Mouse (Mus musculus) gonadal fat pad, adult 2 months (tissue): ENCODE results near the gene Tubg1. TPM values are rescaled to one million over a fixed set of nuclear protein-coding genes. Genes with fewer than 3 reads are reported as not detected.

Experiments used
- DNase-seq: peaks from one replicate; pipeline ENCODE4 v3.0.0-alpha.2; 2012; ENCODE audit warnings: low read depth
- polyA plus RNA-seq: library from polyadenylated mRNA; depleted of rRNA; stranded (reverse); fragments of >200 nt; gene quantifications from 2 replicates; pipeline ENCODE4 v1.2.3, GENCODE M21; 2012; rRNA removed

Tubg1 gene
- polyA plus RNA-seq, 1 experiment, result 9.0 TPM

GRCm38 (mm10) chr11:101166357-101166756 lies 46.6 kb downstream of the Tubg1 start:
- DNase-seq, result no peak

GRCm38 (mm10) chr11:101167211-101167962 lies 47.6 kb downstream of the Tubg1 start:
- no peak for DNase-seq

GRCm38 (mm10) chr11:101167963-101168300 lies 48.2 kb downstream of the Tubg1 start:
- no peak for DNase-seq

- DNase-seq, result no peak
Observed at GRCm38 (mm10) chr11:101168301-101168980, 48.7 kb downstream of the Tubg1 start.

- DNase-seq, result no peak
Observed at GRCm38 (mm10) chr11:101169301-101170107, 49.8 kb downstream of the Tubg1 start.

GRCm38 (mm10) chr11:101170354-101170810 lies 50.6 kb downstream of the Tubg1 start, which contains the start of gene Cntnap1:
Gene Cntnap1 (plus strand): TSS chr11:101170523.
- DNase-seq, result no peak

GRCm38 (mm10) chr11:101170811-101171610 lies 51.3 kb downstream of the Tubg1 start, which contains the start of gene Plekhh3:
Gene Plekhh3 (minus strand): TSS chr11:101171351.
- no peak for DNase-seq

GRCm38 (mm10) chr11:101171721-101172433 lies 52.1 kb downstream of the Tubg1 start:
- DNase-seq, result no peak

GRCm38 (mm10) chr11:101172434-101172815 lies 52.7 kb downstream of the Tubg1 start:
- DNase-seq, result no peak

- no peak for DNase-seq
Observed at GRCm38 (mm10) chr11:101173112-101173511, 53.4 kb downstream of the Tubg1 start.

GRCm38 (mm10) chr11:101173631-101174388 lies 54.1 kb downstream of the Tubg1 start:
- DNase-seq, result no peak

- DNase-seq, result no peak
Observed at GRCm38 (mm10) chr11:101174389-101174745, 54.6 kb downstream of the Tubg1 start.

GRCm38 (mm10) chr11:101174851-101175628 lies 55.3 kb downstream of the Tubg1 start, which contains the start of gene Ccr10:
Gene Ccr10 (minus strand): TSS chr11:101175443.
- no peak for DNase-seq

- no peak for DNase-seq
Observed at GRCm38 (mm10) chr11:101175636-101176116, 55.9 kb downstream of the Tubg1 start.

Other genes starting within 250 kb of the Tubg1 start
- gene Stat3, start 180.4 kb upstream of the Tubg1 start, polyA plus RNA-seq, result 106 and 115 TPM in 2 replicates
- 235 and 240 TPM in 2 replicates for gene Cavin1, start 149.1 kb upstream of the Tubg1 start, polyA plus RNA-seq
- 114 and 137 TPM in 2 replicates for gene Atp6v0a1, start 110.5 kb upstream of the Tubg1 start, polyA plus RNA-seq
- gene Naglu, start 49.9 kb upstream of the Tubg1 start, polyA plus RNA-seq, result 44.6 and 52.9 TPM in 2 replicates
- gene Hsd17b1, start 41.5 kb upstream of the Tubg1 start, polyA plus RNA-seq, result 0.43 and 0.55 TPM in 2 replicates
- gene Coasy, start 37.4 kb upstream of the Tubg1 start, polyA plus RNA-seq, result 62.6 and 70.1 TPM in 2 replicates
- gene Mlx, start 32.7 kb upstream of the Tubg1 start, polyA plus RNA-seq, result 35.0 and 54.3 TPM in 2 replicates
- gene Psmc3ip, start 24.5 kb upstream of the Tubg1 start, polyA plus RNA-seq, result 1.5 and 2.9 TPM in 2 replicates
- 56.3 and 66.7 TPM in 2 replicates for gene Retreg3, start within 50 bp of the Tubg1 start, polyA plus RNA-seq
- 3.4 and 3.6 TPM in 2 replicates for gene Tubg2, start 36.0 kb downstream of the Tubg1 start, polyA plus RNA-seq
- gene Cntnap1, start 50.6 kb downstream of the Tubg1 start, polyA plus RNA-seq, result 3.7 and 4.1 TPM in 2 replicates
- 22.7 and 28.6 TPM in 2 replicates for gene Plekhh3, start 51.4 kb downstream of the Tubg1 start, polyA plus RNA-seq
- 0.34 and 0.45 TPM in 2 replicates for gene Ccr10, start 55.5 kb downstream of the Tubg1 start, polyA plus RNA-seq
- 39.4 and 46.5 TPM in 2 replicates for gene Ezh1, start 106.5 kb downstream of the Tubg1 start, polyA plus RNA-seq
- gene Ramp2, start 126.1 kb downstream of the Tubg1 start, polyA plus RNA-seq, result 97.9 and 146 TPM in 2 replicates
- 99.1 and 108 TPM in 2 replicates for gene Vps25, start 133.8 kb downstream of the Tubg1 start, polyA plus RNA-seq
- 9.5 and 14.6 TPM in 2 replicates for gene Wnk4, start 140.6 kb downstream of the Tubg1 start, polyA plus RNA-seq
- 0.75 and 0.88 TPM in 2 replicates for gene Cntd1, start 159.1 kb downstream of the Tubg1 start, polyA plus RNA-seq
- gene Coa3, start 159.2 kb downstream of the Tubg1 start, polyA plus RNA-seq, result 157 and 167 TPM in 2 replicates
- 122 and 158 TPM in 2 replicates for gene Becn1, start 182.3 kb downstream of the Tubg1 start, polyA plus RNA-seq
- 51.5 and 57.8 TPM in 2 replicates for gene Psme3, start 196.3 kb downstream of the Tubg1 start, polyA plus RNA-seq
- 3.2 and 3.6 TPM in 2 replicates for gene Aoc2, start 205.1 kb downstream of the Tubg1 start, polyA plus RNA-seq
- gene Aoc3, start 210.7 kb downstream of the Tubg1 start, polyA plus RNA-seq, result 306 and 337 TPM in 2 replicates
- gene G6pc, start 247.6 kb downstream of the Tubg1 start, polyA plus RNA-seq, result 0.32 and 0.80 TPM in 2 replicates